Mouse (Mus musculus) stomach, embryonic 14.5 days (tissue): ENCODE measurements around the gene Dhx33. TPM values are rescaled to one million over a fixed set of nuclear protein-coding genes. Genes with fewer than 3 reads are reported as not detected.

ENCODE experiments used
- ATAC-seq: fragments of 200-750 bp; cut with Nextera tagmentation; 2 replicates; pipeline ENCODE4 v1.8.0; 2017; ENCODE audit warnings: low read depth, moderate TSS enrichment; ENCODE audit not compliant: insufficient number of reproducible peaks, insufficient read depth, low FRiP score
- H3K27ac ChIP-seq: fragments of 300-500 bp; sonication (generic); 2 replicates; pipeline ENCODE4 v1.5.1; 2014; ENCODE audit warnings: mild to moderate bottlenecking, low read length, moderate library complexity, mixed read lengths
- H3K27me3 ChIP-seq: fragments of 300-500 bp; sonication (generic); 2 replicates; pipeline ENCODE4 v1.6.1; 2014; ENCODE audit warnings: low read length, control low read depth, mixed read lengths; ENCODE audit not compliant: control insufficient read depth, insufficient read depth
- H3K36me3 ChIP-seq: fragments of 300-500 bp; sonication (generic); 2 replicates; pipeline ENCODE4 v1.6.1; 2014; ENCODE audit warnings: mild to moderate bottlenecking, control low read depth, low read length, moderate library complexity, mixed read lengths; ENCODE audit not compliant: control insufficient read depth, insufficient read depth
- H3K4me1 ChIP-seq: fragments of 300-500 bp; sonication (generic); 2 replicates; pipeline ENCODE4 v1.6.1; 2014; ENCODE audit warnings: low read length, control low read depth, mixed read lengths; ENCODE audit not compliant: control insufficient read depth, insufficient read depth
- H3K4me2 ChIP-seq: fragments of 300-500 bp; sonication (generic); replicated peaks from 2 replicates; pipeline ENCODE4 v1.6.1; 2014; ENCODE audit warnings: low read depth, low read length, control low read depth
- H3K4me3 ChIP-seq: fragments of 300-500 bp; sonication (generic); 2 replicates; pipeline ENCODE4 v1.5.1; 2014; ENCODE audit warnings: low read depth, low read length, control low read depth
- H3K9ac ChIP-seq: fragments of 300-500 bp; sonication (generic); replicated peaks from 2 replicates; pipeline ENCODE4 v1.6.1; 2014; ENCODE audit warnings: low read depth, mild to moderate bottlenecking, control low read depth, low read length, moderate library complexity, mixed read lengths
- H3K9me3 ChIP-seq: fragments of 300-500 bp; sonication (generic); 2 replicates; pipeline ENCODE4 v1.6.1; 2016; ENCODE audit warnings: low read depth, low read length, control low read depth; ENCODE audit not compliant: control insufficient read depth
- WGBS: fragments of 180-500 bp; shearing (Covaris S2); extraction: QIAGEN DNeasy Blood & Tissue Kit; methylation state at CpG from one replicate; pipeline ENCODE4 v1.1.7; 2014; 5-methylcytosine and 5-hydroxymethylcytosine counted together
- polyA plus RNA-seq: library from polyadenylated mRNA; unstranded; fragments of >200 nt; fragmentation: Nextera tagmentation; extraction: Ambion mirVana; gene quantifications from 2 replicates; pipeline ENCODE4 v1.2.1, GENCODE M21; 2014

Gene Dhx33
- polyA plus RNA-seq, 1 experiment from 2014 or later, result 22.7 TPM

DNA sequence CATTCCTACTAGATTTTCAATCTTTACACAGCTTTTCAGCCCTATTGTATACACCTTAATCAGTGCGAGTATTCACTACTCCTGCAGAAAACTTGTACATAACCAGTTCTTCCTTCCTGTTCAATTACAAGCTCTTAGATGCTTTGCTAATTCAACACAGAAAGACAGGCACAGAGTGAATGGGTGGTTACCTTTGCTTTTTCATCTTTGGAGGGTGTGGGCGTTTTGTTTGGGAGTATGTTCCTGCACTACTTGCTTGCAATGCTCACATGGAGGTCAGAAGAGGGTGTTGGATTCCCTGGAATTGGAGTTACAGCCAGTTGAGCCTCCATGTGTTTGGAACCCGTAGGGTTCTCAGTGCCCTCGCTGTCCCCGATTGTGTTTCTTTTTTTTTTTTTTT lies 809 bp upstream of the Dhx33 start:
- Histone ChIP-seq H3K4me1 (peaks cover 14% of the 10 kb centered on the region), H3K36me3 (peaks cover 9% of the 10 kb centered on the region), H3K27ac (no peak overlapping the region), H3K9me3 (no peaks in the 10 kb centered on the region), H3K27me3 (no peaks in the 10 kb centered on the region), H3K4me3 (peak overlapping the region; percentile 84), H3K4me2 (peak overlapping the region; percentile 29), H3K9ac (0 out of 2 replicates have a peak overlapping the region, but pooled peaks have one; percentile 1)
- no peak for ATAC-seq
- WGBS, result 56% methylated on average over 5 of the region's 5 CpGs

- H3K4me1 ChIP-seq, result peaks cover 14% of the 10 kb centered on the region
- H3K36me3 ChIP-seq, result peaks cover 11% of the 10 kb centered on the region; the same call in 1 of the 2 replicates
- peak; percentile 64 for ATAC-seq
- under 1% methylated on average over 49 of the region's 49 CpGs for WGBS
- peak overlapping the region; percentile 84 for H3K4me3 ChIP-seq
- peak overlapping the region; percentile 48; the same call in 1 of the 2 replicates for H3K27ac ChIP-seq
- peak overlapping the region; percentile 52 for H3K9ac ChIP-seq
- peak overlapping the region; percentile 72 for H3K4me2 ChIP-seq
- H3K9me3 ChIP-seq, result no peaks in the 10 kb centered on the region
- no peaks in the 10 kb centered on the region for H3K27me3 ChIP-seq
Observed at GRCm38 (mm10) chr11:71003611-71004315, 474 bp downstream of the Dhx33 start.

- no peak for ATAC-seq
- Histone ChIP-seq H3K9ac (no peak overlapping the region), H3K9me3 (no peaks in the 10 kb centered on the region), H3K36me3 (peaks cover 17% of the 10 kb centered on the region; the same call in 1 of the 2 replicates), H3K4me1 (peaks cover 14% of the 10 kb centered on the region), H3K4me2 (no peak overlapping the region), H3K4me3 (no peak overlapping the region), H3K27ac (no peak overlapping the region), H3K27me3 (no peaks in the 10 kb centered on the region)
- 92% methylated on average over 4 of the region's 4 CpGs for WGBS
Observed at GRCm38 (mm10) chr11:71001167-71001566, 3.1 kb downstream of the Dhx33 start.

- peak within 1 kb of the TSS; percentile 87 for H3K9ac ChIP-seq
- peaks cover 56% of the 10 kb centered on the region for H3K36me3 ChIP-seq
- peak; percentile 93 for ATAC-seq
- no peaks in the 10 kb centered on the region for H3K9me3 ChIP-seq
- H3K4me3 ChIP-seq, result peak within 1 kb of the TSS; percentile 99
- H3K4me1 ChIP-seq, result peaks cover 7% of the 10 kb centered on the region; the same call in 1 of the 2 replicates
- H3K27me3 ChIP-seq, result no peaks in the 10 kb centered on the region
- H3K27ac ChIP-seq, result no peak within 1 kb of the TSS
- peak within 1 kb of the TSS; percentile 78 for H3K4me2 ChIP-seq
- WGBS, result under 1% methylated on average over 61 of the region's 64 CpGs
Observed at GRCm38 (mm10) chr11:70982557-70983228, 21.5 kb downstream of the Dhx33 start, which contains the start of gene C1qbp. Gene C1qbp, minus strand, starts transcription at chr11:70983026.

- peak overlapping the region; percentile 78 for H3K4me2 ChIP-seq
- 11% methylated on average over 12 of the region's 12 CpGs for WGBS
- no peak overlapping the region for H3K27ac ChIP-seq
- H3K4me3 ChIP-seq, result peak overlapping the region; percentile 99
- no peaks in the 10 kb centered on the region for H3K27me3 ChIP-seq
- H3K36me3 ChIP-seq, result peaks cover 56% of the 10 kb centered on the region
- no peak for ATAC-seq
- no peaks in the 10 kb centered on the region for H3K9me3 ChIP-seq
- peaks cover 7% of the 10 kb centered on the region; the same call in 1 of the 2 replicates for H3K4me1 ChIP-seq
- H3K9ac ChIP-seq, result peak overlapping the region; percentile 87
Observed at GRCm38 (mm10) chr11:70982030-70982429, 22.2 kb downstream of the Dhx33 start.

DNA sequence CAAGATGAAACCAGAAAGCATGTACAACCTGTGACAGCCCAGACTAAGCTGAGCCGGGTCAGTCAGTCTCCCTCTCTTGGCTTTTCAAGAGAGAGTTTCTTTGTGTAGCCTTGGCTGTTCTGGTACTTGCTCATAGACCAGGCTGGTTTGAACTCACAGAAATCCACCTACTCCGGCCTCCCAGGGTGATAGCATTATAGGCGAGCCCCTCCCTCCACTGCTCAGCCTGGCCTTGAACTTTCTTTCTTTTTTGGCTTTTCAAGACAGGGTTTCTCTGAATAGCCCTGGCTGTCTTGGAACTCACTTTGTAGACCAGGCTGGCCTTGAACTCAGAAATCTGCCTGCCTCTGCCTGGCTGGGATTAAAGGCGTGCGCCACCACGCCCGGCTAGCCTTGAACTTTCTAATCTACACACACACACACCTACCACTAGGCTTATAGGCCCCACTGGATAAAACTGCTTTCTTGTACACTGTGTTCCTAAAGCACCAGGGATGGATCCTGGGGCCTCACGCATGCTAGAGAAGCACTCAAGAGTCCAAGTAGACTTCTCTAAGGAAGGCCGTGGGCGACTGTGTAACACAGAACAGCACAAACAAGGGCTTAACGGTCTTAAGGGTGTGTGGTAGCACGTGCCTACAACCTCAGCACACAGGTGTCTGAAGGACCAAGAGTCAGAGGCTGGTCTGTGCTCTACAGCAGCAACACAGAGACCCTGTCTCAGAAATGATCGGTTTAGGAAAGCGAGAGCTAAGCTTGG lies 23.3 kb downstream of the Dhx33 start:
- Histone ChIP-seq H3K9ac (no peak overlapping the region), H3K27me3 (no peaks in the 10 kb centered on the region), H3K4me1 (peaks cover 7% of the 10 kb centered on the region; the same call in 1 of the 2 replicates), H3K4me2 (no peak overlapping the region), H3K27ac (no peak overlapping the region), H3K4me3 (no peak overlapping the region), H3K36me3 (peaks cover 54% of the 10 kb centered on the region), H3K9me3 (no peaks in the 10 kb centered on the region)
- WGBS, result 92% methylated on average over 14 of the region's 14 CpGs
- ATAC-seq, result no peak

- no peaks in the 10 kb centered on the region for H3K9me3 ChIP-seq
- H3K4me3 ChIP-seq, result no peak overlapping the region
- no peak for ATAC-seq
- peaks cover 7% of the 10 kb centered on the region; the same call in 1 of the 2 replicates for H3K4me1 ChIP-seq
- WGBS, result 90% methylated on average over 6 of the region's 6 CpGs
- H3K4me2 ChIP-seq, result no peak overlapping the region
- no peak overlapping the region for H3K27ac ChIP-seq
- H3K36me3 ChIP-seq, result peaks cover 50% of the 10 kb centered on the region
- H3K9ac ChIP-seq, result no peak overlapping the region
- no peaks in the 10 kb centered on the region for H3K27me3 ChIP-seq
Observed at GRCm38 (mm10) chr11:70980232-70980631, 24.0 kb downstream of the Dhx33 start.

DNA sequence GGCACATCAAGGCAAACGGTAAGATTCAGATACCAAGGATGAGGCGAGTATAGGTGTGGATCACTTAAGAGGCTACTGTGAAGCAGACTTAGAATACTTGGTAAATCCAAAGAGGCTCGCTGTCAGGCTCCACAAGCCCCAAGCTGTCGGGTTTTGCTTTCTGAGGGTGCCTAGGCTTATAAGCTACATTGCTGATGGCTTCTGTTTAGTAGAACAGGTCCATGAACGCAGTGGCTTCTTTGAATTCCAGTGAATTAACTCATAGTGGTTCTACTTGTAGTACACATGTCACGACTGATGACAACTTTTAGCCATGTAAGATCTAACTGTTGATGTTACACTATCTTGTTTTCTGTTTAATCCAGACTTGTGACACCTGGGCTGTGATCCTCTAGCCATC lies 26.9 kb downstream of the Dhx33 start:
- Histone ChIP-seq H3K36me3 (peaks cover 65% of the 10 kb centered on the region), H3K9me3 (no peaks in the 10 kb centered on the region), H3K4me1 (peaks cover 7% of the 10 kb centered on the region; the same call in 1 of the 2 replicates), H3K9ac (no peak overlapping the region), H3K4me3 (no peak overlapping the region), H3K4me2 (no peak overlapping the region), H3K27ac (no peak overlapping the region), H3K27me3 (no peaks in the 10 kb centered on the region)
- ATAC-seq, result no peak
- WGBS, result 85% methylated on average over 6 of the region's 6 CpGs
